In genomic region chr4:109241221-109241620, GRCm38 (mm10) we compare ENCODE assay signal across 14 mouse cellular contexts. TPM values are rescaled to one million over a fixed set of nuclear protein-coding genes. Genes with fewer than 3 reads are reported as not detected.
DNase-seq lines count a peak whose midpoint lies in the region; ATAC-seq lines count a peak whose summit lies in the region.
"Had no signal": no experiment of that assay in that cellular context is flagged by ENCODE, and none has a peak within 500 bp of the region (broad histone marks: within the 10 kb centered on the region; RNA-seq: fewer than 3 reads in every experiment).

No protein-coding gene starts in this region.

- H3K27me3 ChIP-seq in heart, embryonic 15.5 days, result no peaks in the 10 kb centered on the region
- no peaks in the 10 kb centered on the region for H3K27me3 ChIP-seq in limb, embryonic 11.5 days (ENCODE audit: control insufficient read depth, insufficient read depth, low read length)
- H3K27me3 ChIP-seq: intestine, embryonic 15.5 days; neural tube, embryonic 15.5 days had no signal

- H3K4me3 ChIP-seq in heart, embryonic 15.5 days, result no peak overlapping the region
- no peak overlapping the region for H3K4me3 ChIP-seq in limb, embryonic 11.5 days (ENCODE audit: low read depth, low read length)
- H3K4me3 ChIP-seq: intestine, embryonic 15.5 days; neural tube, embryonic 15.5 days had no signal

- no peak for ATAC-seq in heart, embryonic 15.5 days (replicated peaks; ENCODE audit: insufficient number of reproducible peaks, insufficient read depth, low FRiP score, low read depth)
- ATAC-seq in limb, embryonic 11.5 days (ENCODE audit: insufficient number of reproducible peaks, low FRiP score, low TSS enrichment, low read depth), result no peak
- no peak for ATAC-seq in frontal cortex, adult (ENCODE audit: low TSS enrichment)
- ATAC-seq: intestine, embryonic 15.5 days; midbrain, embryonic 16.5 days had no signal

- 0 out of 2 replicates have a peak overlapping the region, but pooled peaks have one; percentile 5 for H3K27ac ChIP-seq in heart, embryonic 15.5 days
- H3K27ac ChIP-seq in limb, embryonic 11.5 days (replicated peaks; ENCODE audit: low read depth, low read length), result no peak overlapping the region
- H3K27ac ChIP-seq: intestine, embryonic 15.5 days; neural tube, embryonic 15.5 days had no signal

- intact Hi-C loops in heart, postnatal 25 days (cut with DNase I), result no loop called here
- intact Hi-C loops in left cerebral cortex, postnatal 36 days (cut with DNase I), result no loop called here

- H3K4me1 ChIP-seq in heart, embryonic 15.5 days (replicated peaks), result peaks cover 16% of the 10 kb centered on the region
- no peaks in the 10 kb centered on the region for H3K4me1 ChIP-seq in limb, embryonic 11.5 days (ENCODE audit: control insufficient read depth, insufficient read depth, low read length)
- H3K4me1 ChIP-seq: intestine, embryonic 15.5 days had no signal

- H3K9me3 ChIP-seq in heart, embryonic 15.5 days (replicated peaks), result no peaks in the 10 kb centered on the region
- no peaks in the 10 kb centered on the region for H3K9me3 ChIP-seq in limb, embryonic 11.5 days (ENCODE audit: control insufficient read depth, low read length)
- H3K9me3 ChIP-seq: G1E; intestine, embryonic 15.5 days; neural tube, embryonic 15.5 days had no signal

- H3K4me2 ChIP-seq in heart, embryonic 15.5 days, result no peak overlapping the region
- H3K4me2 ChIP-seq in limb, embryonic 11.5 days (ENCODE audit: low read depth, severe bottlenecking), result no peak overlapping the region
- H3K4me2 ChIP-seq: intestine, embryonic 15.5 days; neural tube, embryonic 15.5 days had no signal

- H3K9ac ChIP-seq in heart, embryonic 15.5 days, result no peak overlapping the region
- no peak overlapping the region for H3K9ac ChIP-seq in limb, embryonic 11.5 days (ENCODE audit: low read length)
- H3K9ac ChIP-seq: intestine, embryonic 15.5 days; neural tube, embryonic 15.5 days had no signal

- H3K36me3 ChIP-seq in heart, embryonic 15.5 days, result no peaks in the 10 kb centered on the region
- H3K36me3 ChIP-seq in limb, embryonic 11.5 days (ENCODE audit: control insufficient read depth, insufficient read depth, low read length), result no peaks in the 10 kb centered on the region
- H3K36me3 ChIP-seq: G1E; intestine, embryonic 15.5 days; neural tube, embryonic 15.5 days had no signal

- DNase-seq in heart, postnatal 25 days (ENCODE audit: low spot score), result no peak
- DNase-seq in NIH3T3 (ENCODE audit: low read depth), result peak; percentile 63
- DNase-seq in embryo, embryonic 9.5 days (ENCODE audit: extremely low spot score), result peak; percentile 8
- DNase-seq in limb, embryonic 11.5 days (ENCODE audit: low spot score), result peak; percentile 27
- no peak for DNase-seq in kidney, postnatal 25 days
- DNase-seq in left cerebral cortex, postnatal 36 days (ENCODE audit: low spot score in 2 of 2), result no peak
- DNase-seq: thymus, adult 2 months had no signal

RNA-seq across cellular contexts. Expression of gene Calr4, which starts 6.9 kb away (rescaled TPM):
- 0.11 and 0.19 TPM in 2 replicates for polyA plus RNA-seq in heart, embryonic 15.5 days (2015; fragmentation: Nextera tagmentation; extraction: Ambion mirVana)
- under 1 TPM in 1 of 2 experiments, not detected in 1; 0.59 TPM for total RNA-seq in heart, postnatal 25 days (2021)
- polyA plus RNA-seq in limb, embryonic 11.5 days (2014; fragmentation: Nextera tagmentation; extraction: Ambion mirVana), result not detected in 2 replicates
- total RNA-seq in left cerebral cortex, postnatal 36 days (2021), result under 1 TPM; 0.36 to 0.94 TPM
- total RNA-seq: G1E had no signal
- polyA plus RNA-seq: liver, embryonic 16.5 days; thymus, adult 2 months had no signal

RNA-seq across cellular contexts. Expression of gene Eps15, which starts 38.8 kb away (rescaled TPM):
- 27.7 and 28.3 TPM in 2 replicates for polyA plus RNA-seq in heart, embryonic 15.5 days (2015; fragmentation: Nextera tagmentation; extraction: Ambion mirVana)
- 10 to 100 TPM; 42.6 to 47.6 TPM for total RNA-seq in heart, postnatal 25 days (2021)
- polyA plus RNA-seq in limb, embryonic 11.5 days (2014; fragmentation: Nextera tagmentation; extraction: Ambion mirVana), result 38.7 and 40.7 TPM in 2 replicates
- total RNA-seq in left cerebral cortex, postnatal 36 days (2021), result 100 to 1,000 TPM; 184 to 202 TPM

RNA-seq across cellular contexts. Expression of gene Osbpl9, which starts 39.1 kb away (rescaled TPM):
- 48.6 and 50.7 TPM in 2 replicates for polyA plus RNA-seq in heart, embryonic 15.5 days (2015; fragmentation: Nextera tagmentation; extraction: Ambion mirVana)
- 100 to 1,000 TPM; 104 to 105 TPM for total RNA-seq in heart, postnatal 25 days (2021)
- 71.9 and 75.5 TPM in 2 replicates for polyA plus RNA-seq in limb, embryonic 11.5 days (2014; fragmentation: Nextera tagmentation; extraction: Ambion mirVana)
- total RNA-seq in left cerebral cortex, postnatal 36 days (2021), result 10 to 100 TPM; 54.6 to 62.8 TPM

Comparison
In these comparisons a context has a peak if more than half of its experiments do, and no peak if none do; other contexts are left out.
1. DNase-seq: peak in NIH3T3 (single experiment), embryo, embryonic 9.5 days (single experiment) and limb, embryonic 11.5 days (single experiment); none in heart, postnatal 25 days (single experiment), kidney, postnatal 25 days (0 of 2) and left cerebral cortex, postnatal 36 days (0 of 2).